Mouse (Mus musculus) G1E (cell line): ENCODE measurements around the gene Trhr2. TPM values are rescaled to one million over a fixed set of nuclear protein-coding genes. Genes with fewer than 3 reads are reported as not detected.

Experiments used
- ATAC-seq: 2 replicates; pipeline ENCODE4 v1.8.0; 2016; ENCODE audit warnings: mild to moderate bottlenecking; ENCODE audit not compliant: insufficient number of reproducible peaks, poor library complexity, low FRiP score, severe bottlenecking; ENCODE audit errors: extremely low read depth
- DNase-seq: peaks from one replicate; pipeline ENCODE4 v3.0.0; 2012; ENCODE audit warnings: low spot score
- H3K27me3 ChIP-seq: 2 replicates; pipeline ENCODE4 v1.6.1; 2012; ENCODE audit warnings: mild to moderate bottlenecking, low read length, inconsistent platforms; ENCODE audit not compliant: insufficient read depth
- H3K36me3 ChIP-seq: replicated peaks from 2 replicates; pipeline ENCODE3; 2012; ENCODE audit warnings: mild to moderate bottlenecking, inconsistent platforms
- H3K4me1 ChIP-seq: 2 replicates; pipeline ENCODE4 v1.6.1; 2012; ENCODE audit warnings: low read depth, low read length, inconsistent platforms, mixed read lengths; ENCODE audit not compliant: insufficient read depth
- H3K4me3 ChIP-seq: 2 replicates; pipeline ENCODE4 v1.5.1; 2012; ENCODE audit warnings: low read depth, mild to moderate bottlenecking, inconsistent platforms, low read length, moderate library complexity, mixed read lengths
- H3K9me3 ChIP-seq: replicated peaks from 2 replicates; pipeline ENCODE4 v1.6.1; 2012; ENCODE audit warnings: inconsistent platforms
- CTCF ChIP-seq: IDR thresholded peaks from 2 replicates; pipeline ENCODE4 v1.5.1; 2012; ENCODE audit warnings: low read depth, low read length, inconsistent platforms, mixed read lengths
- GATA1 ChIP-seq: IDR thresholded peaks from 2 replicates; pipeline ENCODE4 v1.6.1; 2012; ENCODE audit warnings: borderline replicate concordance, low read length, inconsistent platforms, mixed read lengths
- GATA2 ChIP-seq: IDR thresholded peaks from 2 replicates; pipeline ENCODE4 v1.6.1; 2012; ENCODE audit warnings: low read depth, low read length, inconsistent platforms, borderline replicate concordance
- POLR2AphosphoS5 ChIP-seq: IDR thresholded peaks from 2 replicates; pipeline ENCODE4 v1.6.1; 2012; ENCODE audit warnings: low read depth, low read length, inconsistent platforms; ENCODE audit not compliant: insufficient replicate concordance
- TAL1 ChIP-seq: conservative IDR thresholded peaks from 2 replicates; pipeline ENCODE4 v1.6.1; 2012; ENCODE audit warnings: low read depth, low read length, inconsistent platforms, mixed read lengths
- polyA plus RNA-seq: library from polyadenylated mRNA; stranded (reverse); fragments of >175 nt; gene quantifications from 2 replicates; pipeline ENCODE4 v1.2.3, GENCODE M21; 2012
- total RNA-seq, 2 experiments: library from RNA; stranded (forward) in 1 of 2; stranded (reverse) in 1 of 2; fragments of 200-1000 nt in 1 of 2; fragments of >200 nt in 1 of 2; fragmentation: Nextera tagmentation in 1 of 2; gene quantifications; 2 replicates each; pipeline ENCODE4 v1.2.3; 2014 to 2017

The Trhr2 gene
- total and polyA plus RNA-seq, 3 experiments: not detected

- no peak for ATAC-seq
- Histone ChIP-seq H3K27me3 (peaks cover 13% of the 10 kb centered on the region), H3K4me3 (no peak overlapping the region), H3K36me3 (peaks cover 28% of the 10 kb centered on the region), H3K9me3 (no peaks in the 10 kb centered on the region), H3K4me1 (peaks cover 89% of the 10 kb centered on the region)
- TF ChIP-seq POLR2AphosphoS5 (no peak), GATA2 (no peak), GATA1 (no peak), TAL1 (no peak), CTCF (no peak)
- DNase-seq: no peak
Measured at GRCm38 (mm10) chr8:122342362-122342761, 18.2 kb downstream of the Trhr2 start.

DNA sequence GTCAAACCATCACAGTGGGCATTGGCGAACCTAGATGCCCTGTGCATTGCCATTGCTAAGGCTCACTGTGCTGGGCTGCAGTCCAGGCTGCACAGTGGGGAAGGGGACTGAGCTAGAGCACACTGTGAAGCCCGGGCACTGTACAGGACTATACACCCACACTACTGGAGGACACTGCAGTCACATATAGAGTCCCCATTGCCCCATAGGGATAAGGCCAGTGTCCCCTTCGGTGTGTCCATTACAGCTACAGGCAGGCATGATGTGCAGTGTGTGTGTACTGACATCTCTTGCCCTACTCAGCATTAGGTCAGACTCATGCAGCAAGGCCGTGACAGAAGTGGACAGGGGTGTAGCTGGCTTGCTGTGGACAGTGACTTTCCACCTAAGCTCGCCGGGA is 18.8 kb downstream of the Trhr2 start:
- H3K4me3 ChIP-seq: no peak overlapping the region; the same call in 1 of the 2 replicates
- DNase-seq (no peak), ATAC-seq (0 out of 2 replicates have a peak, but pooled peaks have one; percentile 12)
- H3K9me3 ChIP-seq: peaks cover 2% of the 10 kb centered on the region
- peaks cover 14% of the 10 kb centered on the region for H3K27me3 ChIP-seq
- peaks cover 34% of the 10 kb centered on the region for H3K36me3 ChIP-seq
- TF ChIP-seq GATA1: no peak
- TF ChIP-seq POLR2AphosphoS5: peak; percentile 95
- H3K4me1 ChIP-seq: peaks cover 91% of the 10 kb centered on the region

- Histone ChIP-seq H3K36me3 (peaks cover 44% of the 10 kb centered on the region), H3K4me3 (no peak overlapping the region), H3K9me3 (peaks cover 12% of the 10 kb centered on the region), H3K27me3 (peaks cover 18% of the 10 kb centered on the region), H3K4me1 (peaks cover 92% of the 10 kb centered on the region)
- no peak for ATAC-seq
- TF ChIP-seq GATA2: no peak
- TF ChIP-seq GATA1: no peak
- DNase-seq: no peak
Measured at GRCm38 (mm10) chr8:122340761-122341160, 19.8 kb downstream of the Trhr2 start.

DNA sequence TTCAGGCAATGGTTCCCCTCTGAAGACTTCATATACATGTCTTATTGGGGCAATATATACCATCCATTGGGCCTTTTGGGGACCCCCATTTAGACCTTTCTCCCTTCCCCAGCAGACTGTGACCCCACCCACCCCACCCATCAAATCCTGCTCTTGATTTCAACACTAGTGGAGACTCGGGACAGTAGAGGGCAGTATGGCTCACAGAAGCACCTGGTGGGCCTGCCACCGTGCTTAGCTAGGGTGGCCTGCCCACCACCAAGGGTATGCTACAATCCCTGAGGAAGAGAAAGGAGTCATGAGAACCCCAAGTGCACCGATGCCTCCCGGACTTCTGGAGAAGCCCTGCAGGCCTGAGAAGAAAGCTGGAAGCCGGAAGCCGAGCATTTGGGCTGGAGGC is 21.7 kb downstream of the Trhr2 start:
- Histone ChIP-seq H3K27me3 (peaks cover 16% of the 10 kb centered on the region; the same call in 1 of the 2 replicates), H3K4me3 (no peak overlapping the region; the same call in 1 of the 2 replicates), H3K36me3 (peaks cover 63% of the 10 kb centered on the region), H3K4me1 (peaks cover 78% of the 10 kb centered on the region), H3K9me3 (peaks cover 31% of the 10 kb centered on the region)
- ATAC-seq (no peak), DNase-seq (no peak)
- no peak for TF ChIP-seq CTCF
- TF ChIP-seq TAL1: no peak
- no peak for TF ChIP-seq GATA2
- no peak for TF ChIP-seq POLR2AphosphoS5
- no peak for TF ChIP-seq GATA1

DNA sequence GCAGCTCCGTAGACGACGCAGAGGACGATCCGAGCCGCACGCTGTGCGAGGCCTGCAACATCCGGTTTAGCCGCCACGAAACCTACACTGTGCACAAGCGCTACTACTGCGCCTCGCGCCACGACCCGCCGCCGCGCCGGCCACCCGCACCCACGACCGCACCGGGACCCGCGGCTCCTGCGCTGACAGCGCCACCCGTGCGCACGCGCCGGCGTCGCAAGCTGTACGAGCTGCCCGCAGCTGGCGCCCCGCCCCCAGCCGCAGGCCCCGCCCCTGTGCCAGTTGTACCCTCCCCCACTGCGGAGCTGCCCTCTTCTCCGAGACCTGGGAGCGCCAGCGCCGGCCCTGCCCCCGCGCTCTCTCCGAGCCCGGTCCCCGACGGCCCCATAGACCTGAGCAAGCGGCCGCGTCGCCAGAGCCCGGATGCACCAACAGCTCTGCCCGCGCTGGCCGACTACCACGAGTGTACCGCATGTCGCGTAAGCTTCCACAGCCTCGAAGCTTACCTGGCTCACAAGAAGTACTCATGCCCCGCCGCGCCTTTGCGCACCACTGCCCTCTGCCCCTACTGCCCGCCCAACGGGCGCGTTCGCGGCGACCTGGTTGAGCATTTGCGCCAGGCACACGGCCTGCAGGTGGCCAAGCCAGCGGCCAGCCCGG is 24.2 kb downstream of the Trhr2 start:
- no peak for ATAC-seq
- H3K27me3 ChIP-seq: peaks cover 8% of the 10 kb centered on the region; the same call in 1 of the 2 replicates
- no peak for DNase-seq
- peak overlapping the region; percentile 36; the same call in 1 of the 2 replicates for H3K4me3 ChIP-seq
- no peak for TF ChIP-seq TAL1
- no peak for TF ChIP-seq GATA2
- TF ChIP-seq CTCF: no peak
- TF ChIP-seq GATA1: no peak
- TF ChIP-seq POLR2AphosphoS5: no peak
- peaks cover 73% of the 10 kb centered on the region for H3K4me1 ChIP-seq
- H3K36me3 ChIP-seq: peaks cover 86% of the 10 kb centered on the region
- peaks cover 36% of the 10 kb centered on the region for H3K9me3 ChIP-seq

DNA sequence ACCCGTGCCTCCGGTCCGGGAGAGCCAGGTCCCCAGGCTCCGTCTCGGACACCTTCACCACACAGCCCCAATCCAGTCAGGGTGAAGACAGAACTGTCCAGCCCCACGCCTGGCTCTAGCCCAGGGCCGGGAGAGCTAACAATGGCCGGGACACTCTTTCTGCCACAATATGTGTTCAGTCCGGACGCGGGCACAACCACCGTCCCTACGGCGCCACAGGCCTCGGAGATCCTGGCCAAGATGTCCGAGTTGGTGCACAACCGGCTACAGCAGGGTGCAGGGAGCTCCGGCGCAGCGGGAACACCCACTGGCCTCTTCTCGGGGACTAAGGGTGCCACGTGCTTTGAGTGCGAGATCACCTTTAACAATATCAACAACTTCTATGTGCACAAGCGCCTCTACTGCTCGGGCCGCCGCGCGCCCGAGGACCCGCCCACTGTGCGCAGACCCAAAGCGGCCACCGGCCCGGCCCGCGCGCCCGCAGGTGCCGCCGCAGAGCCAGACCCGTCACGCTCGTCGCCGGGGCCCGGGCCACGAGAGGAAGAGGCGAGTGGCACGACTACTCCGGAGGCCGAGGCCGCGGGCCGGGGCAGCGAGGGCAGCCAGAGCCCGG is 24.8 kb downstream of the Trhr2 start:
- DNase-seq (no peak), ATAC-seq (no peak)
- Histone ChIP-seq H3K36me3 (peaks cover 93% of the 10 kb centered on the region), H3K4me1 (peaks cover 73% of the 10 kb centered on the region), H3K4me3 (peak overlapping the region; percentile 28; the same call in 1 of the 2 replicates), H3K27me3 (peaks cover 8% of the 10 kb centered on the region; the same call in 1 of the 2 replicates), H3K9me3 (peaks cover 36% of the 10 kb centered on the region)
- TF ChIP-seq GATA2 (no peak), GATA1 (no peak), TAL1 (no peak)

GRCm38 (mm10) chr8:122334791-122335490 is 25.6 kb downstream of the Trhr2 start:
- peak overlapping the region; percentile 28; the same call in 1 of the 2 replicates for H3K4me3 ChIP-seq
- peaks cover 8% of the 10 kb centered on the region; the same call in 1 of the 2 replicates for H3K27me3 ChIP-seq
- H3K9me3 ChIP-seq: peaks cover 36% of the 10 kb centered on the region
- peaks cover 98% of the 10 kb centered on the region for H3K36me3 ChIP-seq
- DNase-seq: no peak
- TF ChIP-seq TAL1: no peak
- 0 out of 2 replicates have a peak, but pooled peaks have one; percentile 29 for TF ChIP-seq POLR2AphosphoS5
- no peak for ATAC-seq
- peaks cover 73% of the 10 kb centered on the region for H3K4me1 ChIP-seq
